Mouse (Mus musculus) MEL (cell line): ENCODE results near the gene Gm7168. TPM values are rescaled to one million over a fixed set of nuclear protein-coding genes. Genes with fewer than 3 reads are reported as not detected.
"Not testable (repeated sequence)": the region's sequence is repeated elsewhere in the genome, so short reads cannot be mapped to it uniquely, and the experiment has no call there.

Experiments
- DNase-seq: peaks from one replicate; pipeline ENCODE4 v3.0.0; 2011; ENCODE audit warnings: low read depth, low spot score
- H3K27ac ChIP-seq: 2 replicates; pipeline ENCODE4 v1.5.1; 2012; ENCODE audit warnings: low read depth, mild to moderate bottlenecking, control low read depth, low read length, moderate library complexity; ENCODE audit not compliant: control insufficient read depth
- H3K27me3 ChIP-seq, 2 experiments: fragments of 150-350 bp in 1 of 2; sonication (generic) in 1 of 2; 2 replicates each; pipeline ENCODE4 v1.6.1; 2012; ENCODE audit warnings: low read length in 2 of 2, mild to moderate bottlenecking in 2 of 2, improper control_type of control experiment in 1 of 2, moderate library complexity in 1 of 2; ENCODE audit not compliant: insufficient read depth in 2 of 2, control insufficient read depth in 1 of 2
- H3K36me3 ChIP-seq, 2 experiments: 2 replicates each; pipeline ENCODE4 v1.6.1; 2012 to 2014; ENCODE audit warnings: low read length in 2 of 2, improper control_type of control experiment in 1 of 2, inconsistent platforms in 1 of 2, mild to moderate bottlenecking in 1 of 2; ENCODE audit not compliant: insufficient read depth in 2 of 2, control insufficient read depth in 1 of 2
- H3K4me1 ChIP-seq, 2 experiments: fragments of 150-350 bp in 1 of 2; sonication (generic) in 1 of 2; 2 replicates each; pipeline ENCODE4 v1.6.1; 2012; ENCODE audit warnings: low read length in 2 of 2, improper control_type of control experiment in 1 of 2, mild to moderate bottlenecking in 1 of 2; ENCODE audit not compliant: insufficient read depth in 2 of 2, control insufficient read depth in 1 of 2
- H3K4me3 ChIP-seq, 2 experiments: fragments of 150-350 bp in 1 of 2; sonication (generic) in 1 of 2; 2 replicates each; pipeline ENCODE4 v1.5.1; 2012; ENCODE audit warnings: low read depth in 2 of 2, low read length in 2 of 2, mild to moderate bottlenecking in 2 of 2, moderate library complexity in 2 of 2, control low read depth in 1 of 2, improper control_type of control experiment in 1 of 2; ENCODE audit not compliant: control insufficient read depth in 1 of 2, insufficient read depth in 1 of 2
- H3K79me2 ChIP-seq: 2 replicates; pipeline ENCODE4 v1.6.1; 2012; ENCODE audit warnings: mild to moderate bottlenecking, low read length, moderate library complexity; ENCODE audit not compliant: control insufficient read depth, poor library complexity, insufficient read depth
- H3K9ac ChIP-seq: 2 replicates; pipeline ENCODE4 v1.6.1; 2012; ENCODE audit warnings: low read depth, mild to moderate bottlenecking, control low read depth, low read length, moderate library complexity; ENCODE audit not compliant: control insufficient read depth, poor library complexity, severe bottlenecking
- H3K9me3 ChIP-seq: fragments of 150-350 bp; sonication (generic); replicated peaks from 2 replicates; pipeline ENCODE4 v1.6.1; 2012; ENCODE audit warnings: mild to moderate bottlenecking, low read length, improper control_type of control experiment, moderate library complexity; ENCODE audit not compliant: insufficient read depth
- CHD2 ChIP-seq: IDR thresholded peaks from 2 replicates; pipeline ENCODE4 v1.6.1; 2011; ENCODE audit warnings: low read length, improper control_type of control experiment
- CTCF ChIP-seq, 3 experiments: IDR thresholded peaks in 2 of 3; conservative IDR thresholded peaks in 1 of 3; 2 replicates each; pipeline ENCODE4 v1.5.1; 2011 to 2012; ENCODE audit warnings: low read length in 3 of 3, low read depth in 2 of 3, mild to moderate bottlenecking in 2 of 3, improper control_type of control experiment in 1 of 3, inconsistent platforms in 1 of 3, mixed read lengths in 1 of 3, moderate library complexity in 1 of 3; ENCODE audit not compliant: control insufficient read depth in 1 of 3, insufficient read depth in 1 of 3, poor library complexity in 1 of 3, severe bottlenecking in 1 of 3
- GABPA ChIP-seq: IDR thresholded peaks from 2 replicates; pipeline ENCODE4 v1.6.1; 2012; ENCODE audit warnings: low read depth, mild to moderate bottlenecking, inconsistent platforms, low read length, improper control_type of control experiment, moderate library complexity
- KAT2A ChIP-seq: conservative IDR thresholded peaks from 2 replicates; pipeline ENCODE4 v1.6.1; 2012; ENCODE audit warnings: low read depth, low read length, improper control_type of control experiment, inconsistent platforms
- MAFK ChIP-seq: IDR thresholded peaks from 2 replicates; pipeline ENCODE4 v1.6.1; 2011; ENCODE audit warnings: low read depth, mild to moderate bottlenecking, low read length, improper control_type of control experiment, borderline replicate concordance
- MEF2A ChIP-seq: IDR thresholded peaks from 2 replicates; pipeline ENCODE4 v1.6.1; 2014; ENCODE audit warnings: low read depth, mild to moderate bottlenecking, inconsistent platforms, low read length, improper control_type of control experiment; ENCODE audit not compliant: poor library complexity, insufficient replicate concordance, severe bottlenecking; ENCODE audit errors: extremely low read depth
- MXI1 ChIP-seq: IDR thresholded peaks from 2 replicates; pipeline ENCODE4 v1.6.1; 2011; ENCODE audit warnings: mild to moderate bottlenecking, low read depth, low read length, improper control_type of control experiment
- MYB ChIP-seq: IDR thresholded peaks from 2 replicates; pipeline ENCODE4 v1.6.1; 2011; ENCODE audit warnings: mild to moderate bottlenecking, low read depth, low read length, improper control_type of control experiment
- MYC ChIP-seq: IDR thresholded peaks from 2 replicates; pipeline ENCODE4 v1.6.1; 2011; ENCODE audit warnings: low read depth, mild to moderate bottlenecking, low read length, improper control_type of control experiment, moderate library complexity
- POLR2A ChIP-seq, 2 experiments: IDR thresholded peaks; 2 replicates each; pipeline ENCODE4 v1.6.1; 2011 to 2012; ENCODE audit warnings: low read length in 2 of 2, mild to moderate bottlenecking in 2 of 2, control low read depth in 1 of 2, improper control_type of control experiment in 1 of 2, low read depth in 1 of 2, moderate library complexity in 1 of 2; ENCODE audit not compliant: control insufficient read depth in 1 of 2, insufficient read depth in 1 of 2, poor library complexity in 1 of 2
- POLR2AphosphoS5 ChIP-seq: IDR thresholded peaks from 2 replicates; pipeline ENCODE4 v1.6.1; 2012; ENCODE audit warnings: low read depth, borderline replicate concordance, mild to moderate bottlenecking, inconsistent platforms, low read length, moderate library complexity, mixed read lengths
- SIN3A ChIP-seq: IDR thresholded peaks from 2 replicates; pipeline ENCODE4 v1.6.1; 2012; ENCODE audit warnings: low read length, improper control_type of control experiment, inconsistent platforms
- TCF12 ChIP-seq: IDR thresholded peaks from 2 replicates; pipeline ENCODE4 v1.6.1; 2014; ENCODE audit warnings: low read depth, mild to moderate bottlenecking, inconsistent platforms, low read length, improper control_type of control experiment, moderate library complexity
- USF1 ChIP-seq: IDR thresholded peaks from 2 replicates; pipeline ENCODE4 v1.6.1; 2014; ENCODE audit warnings: low read depth, mild to moderate bottlenecking, inconsistent platforms, low read length, improper control_type of control experiment, moderate library complexity
- ZKSCAN1 ChIP-seq: IDR thresholded peaks from 2 replicates; pipeline ENCODE4 v1.6.1; 2012; ENCODE audit warnings: low read depth, mild to moderate bottlenecking, inconsistent platforms, low read length, improper control_type of control experiment, moderate library complexity
- ZNF384 ChIP-seq: IDR thresholded peaks from 2 replicates; pipeline ENCODE4 v1.6.1; 2012; ENCODE audit warnings: low read depth, mild to moderate bottlenecking, inconsistent platforms, low read length, improper control_type of control experiment
- polyA plus RNA-seq, 2 experiments: library from polyadenylated mRNA; stranded (reverse) in 1 of 2; unstranded in 1 of 2; fragments of >175 nt in 1 of 2; fragments of >200 nt in 1 of 2; gene quantifications; 2 replicates each; pipeline versions ENCODE4 v1.2.1 to v1.2.4; 2012; ENCODE audit warnings: low replicate concordance in 2 of 2, low read depth in 1 of 2; ENCODE audit not compliant: insufficient read length in 2 of 2, insufficient read depth in 1 of 2, missing spikeins in 1 of 2
- total RNA-seq: library from RNA; depleted of rRNA; stranded (reverse); fragments of 300-350 nt; gene quantifications from 2 replicates; pipeline ENCODE4 v1.2.3, GENCODE M21; 2012

Gm7168 gene
- total and polyA plus RNA-seq, 3 experiments, result not detected

DNA sequence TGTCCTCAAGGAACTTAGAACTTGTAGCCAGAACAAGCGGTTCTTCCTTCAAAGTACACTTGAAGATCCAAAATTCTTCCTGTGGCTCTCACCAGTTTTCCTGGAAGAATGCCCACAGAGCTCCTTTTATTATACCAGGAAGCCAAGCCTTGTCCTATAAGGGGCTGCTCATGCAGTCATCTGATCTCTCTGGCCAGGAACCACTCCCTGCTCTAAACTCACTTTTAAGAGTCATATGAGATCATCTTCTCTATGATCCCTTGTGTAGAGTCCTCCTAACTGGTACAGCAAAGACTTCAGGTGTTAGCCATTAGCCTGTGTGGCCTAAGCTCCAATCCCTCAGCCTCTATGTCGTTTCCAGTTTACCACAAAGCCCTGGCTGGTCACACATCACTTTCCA is 21.7 kb downstream of the Gm7168 start:
- not testable (repeated sequence) for H3K36me3 ChIP-seq, H3K79me2 ChIP-seq

DNA sequence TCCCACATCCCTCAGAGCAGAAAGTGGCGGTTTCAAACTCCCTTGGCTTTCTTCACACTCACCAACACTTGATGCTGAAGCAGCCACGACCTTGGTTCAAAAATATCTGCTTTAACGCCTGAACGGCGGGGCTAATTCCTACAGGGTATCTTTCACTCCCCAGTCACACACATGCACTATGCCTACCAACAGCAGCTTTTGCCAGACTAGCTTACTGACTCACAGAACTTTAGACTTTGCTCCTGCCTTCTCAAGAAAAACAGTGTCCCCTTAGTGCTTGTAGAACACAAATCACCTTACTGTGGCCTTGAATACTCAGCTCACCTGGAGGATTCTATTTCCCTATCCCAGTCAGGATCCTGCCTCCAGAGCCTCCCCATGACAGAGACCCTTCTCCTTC is 22.6 kb downstream of the Gm7168 start:
- not testable (repeated sequence) for DNase-seq, H3K79me2 ChIP-seq, H3K9ac ChIP-seq, H3K4me3 ChIP-seq, H3K9me3 ChIP-seq, H3K4me1 ChIP-seq, H3K27ac ChIP-seq, H3K27me3 ChIP-seq, H3K36me3 ChIP-seq

More for the DNA sequence above, 21.7 kb downstream of the Gm7168 start:
- H3K4me3 ChIP-seq, H3K27ac ChIP-seq, DNase-seq, H3K9ac ChIP-seq, H3K27me3 ChIP-seq, H3K9me3 ChIP-seq, H3K4me1 ChIP-seq: not testable (repeated sequence)

DNA sequence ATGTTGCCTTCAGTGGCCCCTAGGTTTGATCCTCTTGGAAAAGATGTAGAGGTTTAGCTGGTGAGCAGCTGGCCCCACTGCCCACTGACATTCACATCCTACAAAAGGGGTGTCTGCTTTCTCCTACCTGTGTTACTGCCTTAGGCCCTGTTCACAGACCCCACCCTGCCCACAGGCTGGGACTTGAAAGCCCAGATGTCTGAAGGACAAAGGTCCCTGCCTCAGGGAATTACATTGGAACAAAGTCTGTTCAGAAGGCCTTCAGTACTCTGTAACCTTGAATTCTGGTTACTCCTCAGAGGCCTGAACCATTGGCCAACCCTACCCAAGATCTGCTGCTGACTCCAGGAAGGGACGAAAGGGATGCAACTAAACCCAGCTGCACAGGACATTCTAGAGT is 39.5 kb downstream of the Gm7168 start:
- TF ChIP-seq ZKSCAN1 (no peak), CTCF (IDR thresholded peaks at IDR 0.05 in 2 of 3, conservative IDR thresholded peaks at IDR 0.05 in 1 of 3; ENCODE audit: control insufficient read depth in 1 of 3, insufficient read depth in 1 of 3, low read depth in 2 of 3, low read length in 3 of 3, poor library complexity in 1 of 3, severe bottlenecking in 1 of 3) (no peak), MEF2A (no peak), USF1 (no peak), POLR2A (IDR thresholded peaks at IDR 0.05; ENCODE audit: control insufficient read depth in 1 of 2, insufficient read depth in 1 of 2, low read depth in 1 of 2, low read length in 2 of 2, poor library complexity in 1 of 2) (no peak), GABPA (no peak), MXI1 (no peak), POLR2AphosphoS5 (no peak), MAFK (no peak), MYB (no peak), TCF12 (no peak), KAT2A (no peak), SIN3A (no peak), MYC (no peak), CHD2 (no peak), ZNF384 (no peak)
- Histone ChIP-seq H3K9me3 (no peaks in the 10 kb centered on the region), H3K27me3 (no peaks in the 10 kb centered on the region), H3K9ac (no peak overlapping the region), H3K4me1 (no peaks in the 10 kb centered on the region), H3K79me2 (no peaks in the 10 kb centered on the region), H3K4me3 (no peak overlapping the region), H3K36me3 (no peaks in the 10 kb centered on the region), H3K27ac (no peak overlapping the region)
- DNase-seq, result no peak

DNA sequence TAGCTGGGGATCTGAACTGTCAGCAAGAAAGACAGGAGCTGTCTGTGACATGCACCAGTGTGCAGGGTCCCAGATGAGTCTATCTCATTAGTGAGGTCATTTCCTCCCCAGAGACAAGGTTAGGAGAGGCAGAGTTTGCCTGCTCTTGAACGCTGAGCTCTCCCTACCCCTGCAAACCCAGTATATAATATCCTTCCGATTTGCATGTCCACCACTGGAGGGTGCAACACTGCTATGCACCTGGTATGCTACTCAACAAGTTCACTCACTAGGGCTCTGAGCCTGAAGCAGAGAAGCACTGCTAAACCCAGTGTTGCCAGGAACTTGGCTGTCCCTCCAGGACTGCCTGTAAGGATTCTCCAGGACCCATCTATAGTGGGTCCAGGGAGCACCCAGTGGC is 45.3 kb downstream of the Gm7168 start:
- not testable (repeated sequence) for H3K79me2 ChIP-seq, H3K27ac ChIP-seq, H3K36me3 ChIP-seq, H3K9me3 ChIP-seq, H3K9ac ChIP-seq, H3K4me1 ChIP-seq, DNase-seq, H3K4me3 ChIP-seq, H3K27me3 ChIP-seq
